Mouse (Mus musculus): ENCODE data around the gene Gm28269.

The Gm28269 gene

DNA sequence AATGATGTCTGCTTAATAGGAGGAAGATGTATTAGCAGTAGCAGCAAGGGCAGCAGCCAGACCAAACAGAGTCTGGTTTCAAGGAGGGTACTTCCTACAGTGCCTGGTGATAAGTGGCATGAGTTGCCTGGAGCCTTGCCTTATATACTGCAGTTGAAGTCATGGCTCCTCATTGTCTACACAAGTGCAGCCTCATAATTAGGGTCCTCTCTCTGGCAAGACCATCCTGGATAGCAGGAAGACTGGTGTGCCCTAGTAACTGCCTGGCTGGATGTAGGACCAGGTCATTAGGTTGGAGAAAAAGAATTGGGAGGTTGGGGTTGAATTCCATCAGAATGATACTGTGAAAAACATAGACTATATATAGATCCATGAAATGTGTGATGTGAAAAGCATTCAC, at the start of gene Gm28269:
Gene Gm28269, minus strand, starts transcription at position 101 of the 400 bp plus-strand sequence.
- DNase-seq (ENCODE audit: low spot score), result no peak

DNA sequence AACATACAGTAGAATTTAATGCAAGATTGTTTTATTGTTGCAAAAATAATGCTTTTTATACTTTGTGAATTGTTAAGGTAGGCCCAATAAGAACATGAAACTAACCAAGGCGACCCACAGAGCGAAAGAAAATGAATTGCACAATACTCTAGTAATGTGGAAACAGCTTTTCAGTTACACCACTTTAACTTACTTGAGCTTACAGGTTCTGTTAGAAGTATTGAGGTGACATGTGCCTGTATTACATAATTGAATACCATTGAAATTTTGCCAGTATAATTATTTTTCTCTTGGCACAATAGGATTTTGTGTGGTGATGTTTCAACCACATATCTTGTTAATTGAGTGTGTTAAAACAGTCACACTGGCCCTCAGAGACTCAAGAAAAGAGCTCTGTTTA, 28.0 kb downstream of the Gm28269 start:
- DNase-seq (ENCODE audit: low spot score), result no peak

DNA sequence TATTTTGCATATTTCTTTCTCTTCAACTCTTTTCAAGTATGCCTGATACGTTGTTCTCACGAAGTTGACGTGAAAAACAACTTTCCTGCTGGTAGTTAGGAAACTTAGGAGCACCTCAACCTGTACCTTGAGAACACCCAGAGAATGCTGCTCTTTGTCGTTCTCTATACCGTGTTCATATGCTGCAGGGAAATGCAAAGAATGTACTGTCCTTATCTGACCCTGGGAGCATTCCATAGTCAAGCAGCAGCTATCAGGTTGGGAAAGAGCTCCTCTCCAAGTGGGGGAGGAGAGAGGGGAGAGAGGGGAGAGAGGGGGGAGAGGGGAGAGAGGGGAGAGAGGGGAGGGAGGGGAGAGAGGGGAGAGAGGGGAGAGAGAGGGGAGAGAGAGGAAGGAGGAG, 29.6 kb downstream of the Gm28269 start:
- no peak for DNase-seq (ENCODE audit: low spot score)

DNA sequence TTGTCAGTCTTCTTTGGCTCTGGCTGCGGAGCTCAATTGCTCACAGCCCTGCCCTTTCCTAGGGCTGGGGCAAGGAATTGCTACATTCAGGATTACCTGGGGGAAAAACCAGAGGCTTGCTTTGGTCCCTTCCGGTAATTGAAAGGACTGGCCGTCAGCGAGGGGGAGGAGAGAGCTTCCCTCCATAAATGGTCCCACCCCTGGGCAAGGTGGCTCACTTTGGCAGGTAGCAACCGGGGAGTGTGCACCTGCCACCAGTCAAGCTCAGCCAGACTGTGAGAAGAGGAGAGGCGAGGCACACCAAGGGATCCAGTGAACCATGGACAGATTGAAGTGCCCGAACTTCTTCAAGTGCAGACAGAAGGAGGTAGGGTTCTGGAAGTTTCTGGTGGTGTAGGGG, 30.1 kb downstream of the Gm28269 start, which contains the start of gene Slc6a14:
Gene Slc6a14, plus strand, starts transcription at position 68 of the 400 bp plus-strand sequence.
- DNase-seq (ENCODE audit: low spot score), result no peak

DNA sequence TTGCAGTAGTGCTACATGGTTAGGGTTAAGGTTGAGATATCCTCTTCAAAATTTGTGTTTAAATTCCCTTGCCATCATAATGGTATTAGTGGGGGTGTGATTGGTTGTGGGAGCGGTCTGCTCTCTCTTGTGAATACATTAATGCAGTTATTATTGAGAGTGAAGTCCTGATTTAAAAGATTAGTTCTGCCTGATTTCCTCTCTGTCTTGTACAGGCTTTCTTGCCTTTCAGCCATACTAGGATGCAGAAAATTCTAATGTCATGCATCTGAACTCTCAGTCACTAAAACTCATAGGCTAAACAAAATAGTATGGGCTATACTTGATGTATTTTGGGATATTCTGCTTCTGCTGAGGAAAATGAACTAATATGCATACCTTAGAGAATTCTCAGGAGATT, 40.4 kb downstream of the Gm28269 start:
- no peak for DNase-seq (ENCODE audit: low spot score)

DNA sequence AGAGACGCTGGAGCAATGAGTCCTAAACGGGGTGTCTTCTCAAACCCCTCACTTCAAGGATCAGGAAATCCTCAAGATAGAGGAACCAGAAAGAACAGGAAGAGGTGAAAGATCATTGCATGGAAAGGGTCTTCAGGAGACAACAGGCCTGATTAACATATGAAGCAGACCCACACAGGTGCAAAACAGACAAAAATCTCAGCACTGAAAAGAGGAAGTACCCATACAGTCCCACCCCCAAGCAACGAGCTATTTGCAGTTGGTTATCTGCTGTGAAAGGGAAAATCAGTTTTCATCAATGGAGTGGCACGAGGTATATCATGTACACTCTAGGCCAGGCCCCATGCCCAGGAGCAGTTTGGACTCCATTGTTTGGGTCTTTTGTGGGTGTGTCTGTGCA, 43.3 kb downstream of the Gm28269 start:
- DNase-seq (ENCODE audit: low spot score), result no peak

DNA sequence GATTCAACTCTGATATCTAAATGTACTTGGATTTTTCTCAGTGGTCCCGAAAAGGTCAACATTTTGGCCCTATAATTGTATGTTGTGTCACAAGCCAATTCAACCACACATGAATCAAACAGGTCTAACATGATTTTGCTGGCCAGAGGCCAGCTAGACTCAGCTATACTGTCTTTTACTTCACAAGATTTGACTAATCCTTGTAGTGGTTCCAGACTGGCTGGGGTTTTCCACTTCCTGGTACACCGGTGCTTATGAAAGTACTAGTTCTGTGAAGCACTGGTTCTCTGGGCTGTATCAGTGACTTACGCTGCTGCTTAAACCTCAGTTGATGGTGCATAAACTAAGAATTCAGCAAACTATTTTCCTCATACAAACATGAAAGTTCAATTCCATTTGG, 49.2 kb downstream of the Gm28269 start:
- no peak for DNase-seq (ENCODE audit: low spot score)

DNA sequence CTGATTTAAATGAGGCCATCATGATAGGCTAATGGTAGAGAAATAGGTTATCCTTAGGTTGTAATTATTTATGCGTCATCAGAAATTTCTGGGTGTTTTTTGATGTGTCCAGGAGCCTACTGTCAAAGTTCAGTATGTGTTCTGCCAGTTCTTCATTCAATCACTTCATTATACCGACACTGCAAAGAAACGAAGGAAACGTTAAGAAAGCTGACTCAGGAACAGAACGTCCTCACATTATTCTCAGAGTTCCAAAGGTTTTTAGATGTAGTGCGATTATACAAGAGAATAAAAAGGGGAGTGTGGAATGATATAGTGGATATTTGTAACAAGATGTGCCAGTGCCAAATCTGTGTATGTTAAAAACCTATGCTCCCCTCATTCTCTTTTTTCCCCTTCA, 49.7 kb downstream of the Gm28269 start:
- DNase-seq (ENCODE audit: low spot score), result no peak
